Mouse (Mus musculus): ENCODE measurements around the gene Gm12185. TPM values are rescaled to one million over a fixed set of nuclear protein-coding genes. Genes with fewer than 3 reads are reported as not detected.
"Not testable (repeated sequence)": the region's sequence is repeated elsewhere in the genome, so short reads cannot be mapped to it uniquely, and the experiment has no call there.

Gene Gm12185
- polyA plus RNA-seq, 1 experiment from 2014 or later = not detected

GRCm38 (mm10) chr11:48900654-48901566, 91.1 kb downstream of the Gm12185 start:
- H3K27ac ChIP-seq (ENCODE audit: low read depth, low read length); DNase-seq (ENCODE audit: low spot score, missing footprints); H3K9ac ChIP-seq (ENCODE audit: low read length); H3K36me3 ChIP-seq (ENCODE audit: control insufficient read depth, insufficient read depth, low read length); H3K4me3 ChIP-seq (ENCODE audit: low read depth, low read length); H3K4me2 ChIP-seq; ATAC-seq (ENCODE audit: low FRiP score); H3K4me1 ChIP-seq (ENCODE audit: control insufficient read depth, insufficient read depth, low read length); H3K27me3 ChIP-seq (ENCODE audit: control insufficient read depth, insufficient read depth, low read length); H3K9me3 ChIP-seq (ENCODE audit: control insufficient read depth, low read length): not testable (repeated sequence)
- WGBS = 78% methylated on average over 6 of the region's 6 CpGs

GRCm38 (mm10) chr11:48898812-48899431, 93.1 kb downstream of the Gm12185 start:
- 71% methylated on average over 2 of the region's 2 CpGs for WGBS
- Histone ChIP-seq H3K27me3 (ENCODE audit: control insufficient read depth, insufficient read depth, low read length) (no peaks in the 10 kb centered on the region), H3K9me3 (ENCODE audit: control insufficient read depth, low read length) (no peaks in the 10 kb centered on the region), H3K4me3 (ENCODE audit: low read depth, low read length) (no peak overlapping the region), H3K4me1 (ENCODE audit: control insufficient read depth, insufficient read depth, low read length) (no peaks in the 10 kb centered on the region), H3K27ac (ENCODE audit: low read depth, low read length) (no peak overlapping the region), H3K4me2 (no peak overlapping the region), H3K9ac (ENCODE audit: low read length) (no peak overlapping the region), H3K36me3 (ENCODE audit: control insufficient read depth, insufficient read depth, low read length) (no peaks in the 10 kb centered on the region)
- ATAC-seq (ENCODE audit: low FRiP score) = no peak
- DNase-seq (ENCODE audit: low spot score, missing footprints) = no peak

- Histone ChIP-seq H3K27me3 (ENCODE audit: control insufficient read depth, insufficient read depth, low read length) (no peaks in the 10 kb centered on the region), H3K36me3 (ENCODE audit: control insufficient read depth, insufficient read depth, low read length) (no peaks in the 10 kb centered on the region), H3K9ac (ENCODE audit: low read length) (no peak overlapping the region), H3K4me3 (ENCODE audit: low read depth, low read length) (no peak overlapping the region), H3K4me2 (no peak overlapping the region), H3K27ac (ENCODE audit: low read depth, low read length) (no peak overlapping the region), H3K4me1 (ENCODE audit: control insufficient read depth, insufficient read depth, low read length) (peaks cover 2% of the 10 kb centered on the region), H3K9me3 (ENCODE audit: control insufficient read depth, low read length) (no peaks in the 10 kb centered on the region)
- ATAC-seq (ENCODE audit: low FRiP score) (no peak), DNase-seq (ENCODE audit: low spot score, missing footprints) (no peak)
- 97% methylated on average over 1 of the region's 1 CpGs for WGBS
These were observed 115.3 kb downstream of the Gm12185 start for GRCm38 (mm10) chr11:48876680-48877079.

- not testable (repeated sequence) for H3K4me1 ChIP-seq (ENCODE audit: control insufficient read depth, insufficient read depth, low read length); H3K9ac ChIP-seq (ENCODE audit: low read length); H3K27me3 ChIP-seq (ENCODE audit: control insufficient read depth, insufficient read depth, low read length); H3K27ac ChIP-seq (ENCODE audit: low read depth, low read length); H3K36me3 ChIP-seq (ENCODE audit: control insufficient read depth, insufficient read depth, low read length); ATAC-seq (ENCODE audit: low FRiP score); H3K4me3 ChIP-seq (ENCODE audit: low read depth, low read length); DNase-seq (ENCODE audit: low spot score, missing footprints); H3K4me2 ChIP-seq; H3K9me3 ChIP-seq (ENCODE audit: control insufficient read depth, low read length)
- 79% methylated on average over 1 of the region's 1 CpGs for WGBS
These were observed 116.6 kb downstream of the Gm12185 start for GRCm38 (mm10) chr11:48875343-48875837.

- Histone ChIP-seq H3K4me3 (ENCODE audit: low read depth, low read length) (no peak overlapping the region), H3K4me1 (ENCODE audit: control insufficient read depth, insufficient read depth, low read length) (peaks cover 7% of the 10 kb centered on the region), H3K36me3 (ENCODE audit: control insufficient read depth, insufficient read depth, low read length) (no peaks in the 10 kb centered on the region), H3K9ac (ENCODE audit: low read length) (no peak overlapping the region), H3K4me2 (no peak overlapping the region), H3K27me3 (ENCODE audit: control insufficient read depth, insufficient read depth, low read length) (no peaks in the 10 kb centered on the region; the same call in 1 of the 2 replicates), H3K9me3 (ENCODE audit: control insufficient read depth, low read length) (no peaks in the 10 kb centered on the region), H3K27ac (ENCODE audit: low read depth, low read length) (no peak overlapping the region)
- ATAC-seq (ENCODE audit: low FRiP score) = peak; percentile 70
- 0% methylated on average over 4 of the region's 4 CpGs for WGBS
- DNase-seq (ENCODE audit: low spot score, missing footprints) = peak; percentile 93
These were observed 117.6 kb downstream of the Gm12185 start for GRCm38 (mm10) chr11:48874465-48874864.

GRCm38 (mm10) chr11:48873591-48874290, 118.3 kb downstream of the Gm12185 start:
- 70% methylated on average over 10 of the region's 10 CpGs for whole genome bisulfite sequencing
- H3K9ac ChIP-seq (ENCODE audit: low read length) = no peak overlapping the region
- DNase-seq (ENCODE audit: low spot score, missing footprints) (no peak), ATAC-seq (ENCODE audit: low FRiP score) (no peak)
- peaks cover 7% of the 10 kb centered on the region for H3K4me1 ChIP-seq (ENCODE audit: control insufficient read depth, insufficient read depth, low read length)
- H3K27me3 ChIP-seq (ENCODE audit: control insufficient read depth, insufficient read depth, low read length) = no peaks in the 10 kb centered on the region; the same call in 1 of the 2 replicates
- no peak overlapping the region for H3K4me2 ChIP-seq
- H3K27ac ChIP-seq (ENCODE audit: low read depth, low read length) = no peak overlapping the region
- H3K9me3 ChIP-seq (ENCODE audit: control insufficient read depth, low read length) = no peaks in the 10 kb centered on the region
- no peaks in the 10 kb centered on the region for H3K36me3 ChIP-seq (ENCODE audit: control insufficient read depth, insufficient read depth, low read length)
- H3K4me3 ChIP-seq (ENCODE audit: low read depth, low read length) = no peak overlapping the region

GRCm38 (mm10) chr11:48872695-48873300, 119.2 kb downstream of the Gm12185 start:
- no peak overlapping the region for H3K9ac ChIP-seq (ENCODE audit: low read length)
- DNase-seq (ENCODE audit: low spot score, missing footprints) = no peak
- H3K4me1 ChIP-seq (ENCODE audit: control insufficient read depth, insufficient read depth, low read length) = peaks cover 7% of the 10 kb centered on the region
- H3K4me2 ChIP-seq = no peak overlapping the region
- no peak for ATAC-seq (ENCODE audit: low FRiP score)
- no peaks in the 10 kb centered on the region for H3K36me3 ChIP-seq (ENCODE audit: control insufficient read depth, insufficient read depth, low read length)
- WGBS = 84% methylated on average over 7 of the region's 7 CpGs
- H3K27me3 ChIP-seq (ENCODE audit: control insufficient read depth, insufficient read depth, low read length) = no peaks in the 10 kb centered on the region; the same call in 1 of the 2 replicates
- no peaks in the 10 kb centered on the region for H3K9me3 ChIP-seq (ENCODE audit: control insufficient read depth, low read length)
- H3K4me3 ChIP-seq (ENCODE audit: low read depth, low read length) = no peak overlapping the region
- H3K27ac ChIP-seq (ENCODE audit: low read depth, low read length) = no peak overlapping the region

- Histone ChIP-seq H3K4me2 (peak overlapping the region; percentile 62), H3K4me3 (ENCODE audit: low read depth, low read length) (peak overlapping the region; percentile 31), H3K27ac (ENCODE audit: low read depth, low read length) (no peak overlapping the region), H3K9ac (ENCODE audit: low read length) (peak overlapping the region; percentile 65; the same call in 1 of the 2 replicates), H3K9me3 (ENCODE audit: control insufficient read depth, low read length) (no peaks in the 10 kb centered on the region), H3K4me1 (ENCODE audit: control insufficient read depth, insufficient read depth, low read length) (peaks cover 7% of the 10 kb centered on the region), H3K27me3 (ENCODE audit: control insufficient read depth, insufficient read depth, low read length) (no peaks in the 10 kb centered on the region; the same call in 1 of the 2 replicates), H3K36me3 (ENCODE audit: control insufficient read depth, insufficient read depth, low read length) (no peaks in the 10 kb centered on the region)
- DNase-seq (ENCODE audit: low spot score, missing footprints) (peak; percentile 87), ATAC-seq (ENCODE audit: low FRiP score) (0 out of 2 replicates have a peak, but pooled peaks have one; percentile 2)
- 11% methylated on average over 17 of the region's 17 CpGs for WGBS
These were observed 120.0 kb downstream of the Gm12185 start for GRCm38 (mm10) chr11:48871817-48872541.
